Mouse (Mus musculus) hindbrain, embryonic 10.5 days (tissue): ENCODE measurements at regions not wholly inside any gene's neighbourhood (a gene's known extent, or its start where the extent isn't known, plus 50 kb on each side); places are given as distances from the start of the nearest gene placed in this dataset.

Source experiments
- DNase-seq: peaks from one replicate; pipeline ENCODE4 v3.0.0-alpha.2; 2017; ENCODE audit warnings: low spot score
- H3K27ac ChIP-seq: fragments of 300-500 bp; sonication (generic); 2 replicates; pipeline ENCODE4 v1.5.1; 2016; ENCODE audit warnings: mild to moderate bottlenecking, moderate library complexity
- H3K27me3 ChIP-seq: fragments of 300-500 bp; sonication (generic); 2 replicates; pipeline ENCODE4 v1.6.1; 2016; ENCODE audit warnings: mild to moderate bottlenecking; ENCODE audit not compliant: poor library complexity, insufficient read depth, severe bottlenecking
- H3K36me3 ChIP-seq: fragments of 300-500 bp; sonication (generic); 2 replicates; pipeline ENCODE4 v1.6.1; 2016; ENCODE audit warnings: mild to moderate bottlenecking, moderate library complexity
- H3K4me1 ChIP-seq: fragments of 300-500 bp; sonication (generic); replicated peaks from 2 replicates; pipeline ENCODE4 v1.6.1; 2016; ENCODE audit warnings: mild to moderate bottlenecking
- H3K4me3 ChIP-seq: fragments of 300-500 bp; sonication (generic); 2 replicates; pipeline ENCODE4 v1.5.1; 2016; ENCODE audit warnings: mild to moderate bottlenecking, moderate library complexity
- H3K9me3 ChIP-seq: fragments of 300-500 bp; sonication (generic); 2 replicates; pipeline ENCODE4 v1.6.1; 2016; ENCODE audit warnings: mild to moderate bottlenecking, moderate library complexity
- WGBS: fragments of 180-500 bp; shearing (Covaris S2); methylation state at CpG from one replicate; pipeline ENCODE4 v1.1.7; 2016; 5-methylcytosine and 5-hydroxymethylcytosine counted together

GRCm38 (mm10) chr2:167800648-167801245 is 111.1 kb upstream of the Tmem189 start:
- Histone ChIP-seq H3K27me3 (no peaks in the 10 kb centered on the region), H3K9me3 (no peaks in the 10 kb centered on the region), H3K27ac (peak overlapping the region; percentile 57), H3K4me3 (no peak overlapping the region), H3K4me1 (peaks cover 24% of the 10 kb centered on the region), H3K36me3 (no peaks in the 10 kb centered on the region)
- 75% methylated on average over 11 of the region's 11 CpGs for WGBS
- no peak for DNase-seq

- Histone ChIP-seq H3K4me3 (no peak overlapping the region), H3K36me3 (no peaks in the 10 kb centered on the region), H3K27me3 (no peaks in the 10 kb centered on the region), H3K4me1 (peaks cover 19% of the 10 kb centered on the region), H3K27ac (peak overlapping the region; percentile 57; the same call in 1 of the 2 replicates), H3K9me3 (no peaks in the 10 kb centered on the region)
- no peak for DNase-seq
- WGBS: 90% methylated on average over 5 of the region's 5 CpGs
These were observed 110.2 kb upstream of the Tmem189 start for GRCm38 (mm10) chr2:167799629-167800387.

GRCm38 (mm10) chr2:167798969-167799513 is 109.4 kb upstream of the Tmem189 start:
- Histone ChIP-seq H3K27ac (no peak overlapping the region), H3K9me3 (no peaks in the 10 kb centered on the region), H3K36me3 (no peaks in the 10 kb centered on the region), H3K27me3 (no peaks in the 10 kb centered on the region), H3K4me1 (peaks cover 18% of the 10 kb centered on the region), H3K4me3 (no peak overlapping the region)
- no peak for DNase-seq
- 90% methylated on average over 9 of the region's 9 CpGs for WGBS

- no peak for DNase-seq
- no peaks in the 10 kb centered on the region for H3K9me3 ChIP-seq
- no peaks in the 10 kb centered on the region for H3K36me3 ChIP-seq
- peaks cover 18% of the 10 kb centered on the region for H3K4me1 ChIP-seq
- H3K27ac ChIP-seq: no peak overlapping the region
- H3K27me3 ChIP-seq: no peaks in the 10 kb centered on the region
- no peak overlapping the region for H3K4me3 ChIP-seq
- 86% methylated on average over 11 of the region's 11 CpGs for WGBS
These were observed 108.6 kb upstream of the Tmem189 start for GRCm38 (mm10) chr2:167798076-167798782.

DNA sequence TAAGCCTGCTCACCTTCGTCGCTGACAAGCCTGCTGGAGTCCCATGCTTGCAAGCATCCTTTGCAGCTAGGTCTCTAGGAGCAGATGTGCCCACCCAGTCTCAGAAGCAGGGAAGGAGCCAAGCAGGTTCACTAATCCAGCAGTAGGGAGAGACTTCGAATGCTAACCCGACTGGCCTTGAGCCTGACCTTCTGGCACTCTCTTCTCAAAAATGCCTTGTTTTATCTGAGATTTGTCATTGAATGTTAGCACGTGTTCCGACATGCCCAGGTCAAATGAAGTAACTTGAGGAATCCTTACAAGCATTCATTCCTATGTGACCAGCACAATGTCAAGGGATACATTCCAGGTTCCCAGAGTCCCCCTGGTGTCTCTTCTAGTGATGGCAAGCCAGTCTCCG is 105.9 kb upstream of the Tmem189 start:
- H3K27me3 ChIP-seq: no peaks in the 10 kb centered on the region
- H3K27ac ChIP-seq: no peak overlapping the region
- DNase-seq: no peak
- no peak overlapping the region for H3K4me3 ChIP-seq
- WGBS: 86% methylated on average over 7 of the region's 7 CpGs
- H3K9me3 ChIP-seq: no peaks in the 10 kb centered on the region
- H3K4me1 ChIP-seq: peaks cover 14% of the 10 kb centered on the region
- H3K36me3 ChIP-seq: no peaks in the 10 kb centered on the region

GRCm38 (mm10) chr2:167793916-167794315 is 104.3 kb upstream of the Tmem189 start:
- peaks cover 18% of the 10 kb centered on the region for H3K4me1 ChIP-seq
- WGBS: 77% methylated on average over 2 of the region's 2 CpGs
- no peaks in the 10 kb centered on the region for H3K9me3 ChIP-seq
- no peak overlapping the region for H3K27ac ChIP-seq
- DNase-seq: no peak
- no peak overlapping the region for H3K4me3 ChIP-seq
- H3K36me3 ChIP-seq: no peaks in the 10 kb centered on the region
- no peaks in the 10 kb centered on the region for H3K27me3 ChIP-seq

DNA sequence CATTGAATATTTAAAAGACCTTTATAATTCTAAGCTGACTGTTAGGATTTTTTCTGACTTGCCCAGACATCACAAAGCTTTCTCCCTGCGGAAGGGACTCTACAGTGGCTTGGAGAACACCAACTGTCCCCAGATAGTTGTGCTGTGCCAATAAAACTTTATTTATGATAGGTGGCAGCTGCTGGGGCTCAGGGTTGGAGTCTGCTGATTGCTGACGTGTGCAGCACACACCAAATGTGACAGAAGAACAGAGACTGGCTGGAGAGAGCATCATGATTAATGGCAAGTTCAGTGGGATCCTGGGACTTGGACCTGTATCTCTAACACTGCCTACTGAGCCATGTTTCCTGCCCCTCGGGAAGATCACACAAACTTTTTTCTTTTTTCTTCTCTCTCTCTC is 103.1 kb upstream of the Tmem189 start:
- H3K27ac ChIP-seq: no peak overlapping the region
- no peak for DNase-seq
- H3K9me3 ChIP-seq: no peaks in the 10 kb centered on the region
- no peak overlapping the region for H3K4me3 ChIP-seq
- H3K27me3 ChIP-seq: no peaks in the 10 kb centered on the region
- H3K36me3 ChIP-seq: no peaks in the 10 kb centered on the region
- H3K4me1 ChIP-seq: peaks cover 22% of the 10 kb centered on the region
- 64% methylated on average over 3 of the region's 3 CpGs for WGBS

GRCm38 (mm10) chr2:167792330-167792729 is 102.7 kb upstream of the Tmem189 start:
- no peaks in the 10 kb centered on the region for H3K27me3 ChIP-seq
- peaks cover 22% of the 10 kb centered on the region for H3K4me1 ChIP-seq
- H3K36me3 ChIP-seq: no peaks in the 10 kb centered on the region
- H3K4me3 ChIP-seq: no peak overlapping the region
- no peak overlapping the region for H3K27ac ChIP-seq
- no peaks in the 10 kb centered on the region for H3K9me3 ChIP-seq
- DNase-seq: no peak
- WGBS: 75% methylated on average over 3 of the region's 3 CpGs

GRCm38 (mm10) chr2:167789471-167789923 is 99.9 kb upstream of the Tmem189 start:
- DNase-seq: no peak
- no peaks in the 10 kb centered on the region for H3K9me3 ChIP-seq
- H3K27ac ChIP-seq: no peak overlapping the region
- peaks cover 22% of the 10 kb centered on the region for H3K4me1 ChIP-seq
- H3K4me3 ChIP-seq: no peak overlapping the region
- no peaks in the 10 kb centered on the region for H3K36me3 ChIP-seq
- no peaks in the 10 kb centered on the region; the same call in 1 of the 2 replicates for H3K27me3 ChIP-seq
- 88% methylated on average over 11 of the region's 11 CpGs for WGBS

DNA sequence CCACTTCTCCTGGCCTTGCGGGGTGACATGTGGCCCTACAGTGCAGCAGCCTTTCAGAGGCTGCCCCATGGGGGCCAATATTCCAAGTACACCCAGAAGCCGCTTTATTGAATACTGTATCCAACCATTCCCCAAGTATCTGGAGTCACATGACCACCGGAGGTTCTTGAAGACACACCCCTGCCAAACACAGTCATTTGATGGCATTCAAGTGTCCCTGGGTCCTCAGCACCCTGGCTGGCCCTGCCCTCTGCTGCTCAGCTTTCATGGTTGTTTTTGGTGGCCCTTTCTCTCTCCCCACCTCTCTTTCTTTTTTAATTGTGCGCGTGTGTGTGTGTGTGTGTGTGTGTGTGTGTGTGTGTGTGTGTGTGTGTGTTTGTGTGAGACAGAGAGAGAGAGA is 97.3 kb upstream of the Tmem189 start:
- no peak for DNase-seq
- no peak overlapping the region for H3K4me3 ChIP-seq
- no peak overlapping the region for H3K27ac ChIP-seq
- H3K36me3 ChIP-seq: no peaks in the 10 kb centered on the region
- no peaks in the 10 kb centered on the region; the same call in 1 of the 2 replicates for H3K27me3 ChIP-seq
- H3K9me3 ChIP-seq: no peaks in the 10 kb centered on the region
- H3K4me1 ChIP-seq: peaks cover 34% of the 10 kb centered on the region
- 92% methylated on average over 5 of the region's 5 CpGs for WGBS

GRCm38 (mm10) chr2:167784353-167784752 is 94.7 kb upstream of the Tmem189 start:
- Histone ChIP-seq H3K36me3 (no peaks in the 10 kb centered on the region), H3K27ac (no peak overlapping the region), H3K9me3 (no peaks in the 10 kb centered on the region), H3K4me3 (no peak overlapping the region), H3K4me1 (peaks cover 30% of the 10 kb centered on the region), H3K27me3 (peaks cover 10% of the 10 kb centered on the region; the same call in 1 of the 2 replicates)
- 90% methylated on average over 13 of the region's 13 CpGs for WGBS
- no peak for DNase-seq

DNA sequence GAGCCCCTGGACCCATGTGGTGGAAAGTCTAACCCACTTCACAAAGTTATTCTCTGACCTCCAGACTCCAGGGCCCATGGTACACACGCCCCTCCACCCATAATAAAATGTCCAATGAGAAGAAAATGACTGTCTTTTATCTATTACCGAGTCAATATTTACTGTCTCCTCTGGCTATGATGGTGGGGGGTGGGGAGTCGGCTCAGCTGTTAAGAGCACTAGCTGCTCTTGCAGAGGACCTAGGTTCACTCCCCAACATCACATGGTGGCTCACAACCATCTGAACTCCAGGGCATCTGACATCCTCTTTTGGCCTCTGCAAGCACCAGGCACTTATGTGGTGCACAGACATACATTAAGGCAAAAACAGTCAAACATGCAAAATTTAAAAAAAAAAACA is 93.8 kb upstream of the Tmem189 start:
- H3K4me3 ChIP-seq: no peak overlapping the region
- WGBS: 77% methylated on average over 3 of the region's 3 CpGs
- no peaks in the 10 kb centered on the region for H3K36me3 ChIP-seq
- no peak overlapping the region for H3K27ac ChIP-seq
- no peak for DNase-seq
- H3K9me3 ChIP-seq: no peaks in the 10 kb centered on the region
- peaks cover 10% of the 10 kb centered on the region; the same call in 1 of the 2 replicates for H3K27me3 ChIP-seq
- H3K4me1 ChIP-seq: peaks cover 34% of the 10 kb centered on the region
